Mouse (Mus musculus) embryonic facial prominence, embryonic 13.5 days (tissue): ENCODE measurements around the gene Cbfa2t3. TPM values are rescaled to one million over a fixed set of nuclear protein-coding genes. Genes with fewer than 3 reads are reported as not detected.

Experiments used
- ATAC-seq: fragments of 200-750 bp; cut with Nextera tagmentation; 2 replicates; pipeline ENCODE4 v1.8.0; 2017; ENCODE audit warnings: low read depth; ENCODE audit not compliant: insufficient number of reproducible peaks, insufficient read depth, low FRiP score, low TSS enrichment
- H3K27ac ChIP-seq: fragments of 300-500 bp; sonication (generic); 2 replicates; pipeline ENCODE4 v1.5.1; 2015; ENCODE audit warnings: moderate library complexity, mild to moderate bottlenecking, inconsistent platforms
- H3K27me3 ChIP-seq: fragments of 300-500 bp; sonication (generic); 2 replicates; pipeline ENCODE4 v1.6.1; 2015; ENCODE audit warnings: mild to moderate bottlenecking, inconsistent platforms
- H3K36me3 ChIP-seq: fragments of 300-500 bp; sonication (generic); 2 replicates; pipeline ENCODE4 v1.6.1; 2015; ENCODE audit warnings: mild to moderate bottlenecking, inconsistent platforms
- H3K4me1 ChIP-seq: fragments of 300-500 bp; sonication (generic); 2 replicates; pipeline ENCODE4 v1.6.1; 2015; ENCODE audit warnings: inconsistent platforms
- H3K4me2 ChIP-seq: fragments of 300-500 bp; sonication (generic); 2 replicates; pipeline ENCODE4 v1.6.1; 2015; ENCODE audit warnings: moderate library complexity, mild to moderate bottlenecking, inconsistent platforms
- H3K4me3 ChIP-seq: fragments of 300-500 bp; sonication (generic); 2 replicates; pipeline ENCODE4 v1.5.1; 2015; ENCODE audit warnings: mild to moderate bottlenecking, inconsistent platforms
- H3K9ac ChIP-seq: fragments of 300-500 bp; sonication (generic); 2 replicates; pipeline ENCODE4 v1.6.1; 2015; ENCODE audit warnings: mild to moderate bottlenecking, inconsistent platforms
- H3K9me3 ChIP-seq: fragments of 300-500 bp; sonication (generic); 2 replicates; pipeline ENCODE4 v1.6.1; 2016; ENCODE audit warnings: inconsistent platforms
- WGBS: fragments of 180-500 bp; shearing (Covaris S2); methylation state at CpG from one replicate; pipeline ENCODE4 v1.1.7; 2015; ENCODE audit warnings: mixed read lengths; 5-methylcytosine and 5-hydroxymethylcytosine counted together
- polyA plus RNA-seq: library from polyadenylated mRNA; unstranded; fragments of >200 nt; fragmentation: Nextera tagmentation; extraction: Ambion mirVana; gene quantifications from 2 replicates; pipeline ENCODE4 v1.2.1, GENCODE M21; 2015

Cbfa2t3 gene
- polyA plus RNA-seq, 1 experiment from 2014 or later, result 4.6 TPM

DNA sequence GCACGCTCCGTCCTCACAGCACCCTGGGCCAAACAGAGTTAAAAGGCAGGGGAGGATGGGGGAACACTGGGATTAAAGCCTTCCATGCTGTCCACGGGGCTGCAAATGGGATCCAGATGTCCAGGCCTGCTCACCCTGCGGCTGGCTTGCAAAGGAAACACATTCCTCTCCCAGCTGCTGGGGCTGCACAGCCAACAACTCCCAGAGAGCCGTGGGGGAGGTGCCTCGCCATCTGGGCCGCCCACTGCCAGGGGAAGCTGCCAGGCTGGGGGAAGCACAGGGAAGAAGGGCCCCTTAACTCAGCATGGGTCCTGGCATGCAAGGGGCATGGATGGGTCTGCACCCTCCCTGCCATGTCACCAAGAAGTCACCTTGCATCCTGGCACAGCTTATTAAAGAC is 37.8 kb downstream of the Cbfa2t3 start:
- Histone ChIP-seq H3K4me2 (peak overlapping the region; percentile 41), H3K27ac (peak overlapping the region; percentile 74), H3K4me1 (peaks cover 92% of the 10 kb centered on the region), H3K4me3 (no peak overlapping the region), H3K9ac (0 out of 2 replicates have a peak overlapping the region, but pooled peaks have one; percentile 11), H3K27me3 (0 out of 2 replicates have a peak, but pooled peaks cover 2% of the 10 kb centered on the region), H3K36me3 (no peaks in the 10 kb centered on the region), H3K9me3 (no peaks in the 10 kb centered on the region)
- ATAC-seq, result peak; percentile 73
- WGBS, result 2% methylated on average over 7 of the region's 7 CpGs

DNA sequence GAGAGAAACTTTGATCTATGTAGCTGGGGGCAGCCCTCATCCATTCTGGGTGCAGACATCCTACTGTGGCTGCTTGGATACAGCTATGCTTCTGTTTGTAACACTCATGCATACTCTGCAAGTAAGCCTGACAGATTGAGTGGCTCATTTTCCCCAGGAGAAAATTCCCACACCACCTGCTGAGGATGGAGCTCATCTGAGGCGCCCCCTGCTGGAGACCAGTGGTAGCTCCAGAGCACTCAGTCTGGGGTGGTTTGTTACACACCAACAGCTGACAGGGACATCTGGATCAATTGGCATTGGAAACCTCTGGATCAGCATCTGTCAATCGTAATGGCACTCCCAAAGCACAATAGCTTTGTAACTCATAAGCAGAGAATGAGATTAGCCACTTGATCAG is 38.9 kb downstream of the Cbfa2t3 start:
- H3K4me1 ChIP-seq, result peaks cover 83% of the 10 kb centered on the region
- H3K9me3 ChIP-seq, result no peaks in the 10 kb centered on the region
- no peak overlapping the region for H3K4me3 ChIP-seq
- 71% methylated on average over 2 of the region's 2 CpGs for WGBS
- no peak overlapping the region for H3K4me2 ChIP-seq
- H3K27me3 ChIP-seq, result 0 out of 2 replicates have a peak, but pooled peaks cover 2% of the 10 kb centered on the region
- no peak overlapping the region; the same call in 1 of the 2 replicates for H3K27ac ChIP-seq
- H3K9ac ChIP-seq, result no peak overlapping the region
- H3K36me3 ChIP-seq, result no peaks in the 10 kb centered on the region
- no peak for ATAC-seq

DNA sequence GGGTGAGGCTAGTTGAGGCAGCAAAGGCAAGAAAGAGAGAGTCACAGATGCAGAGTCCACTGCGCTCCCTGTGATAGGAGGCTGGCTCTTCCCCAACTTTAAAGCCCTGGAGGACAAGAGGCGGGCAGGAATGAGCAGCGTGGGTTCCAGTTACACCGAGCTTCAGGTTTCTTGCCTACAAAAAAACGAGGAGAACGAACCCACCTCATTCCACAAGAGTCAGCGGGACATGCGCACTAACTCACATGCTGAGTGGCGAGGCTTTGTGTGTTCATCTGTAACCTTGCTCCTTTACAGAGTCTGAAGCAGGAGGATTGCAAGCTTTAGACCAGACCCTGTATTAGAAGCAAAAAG is 40.1 kb downstream of the Cbfa2t3 start:
- 11% methylated on average over 9 of the region's 9 CpGs for WGBS
- ATAC-seq, result no peak; the same call in 1 of the 2 replicates
- Histone ChIP-seq H3K9me3 (no peaks in the 10 kb centered on the region), H3K36me3 (no peaks in the 10 kb centered on the region), H3K4me2 (peak overlapping the region; percentile 42), H3K4me1 (peaks cover 75% of the 10 kb centered on the region), H3K27ac (peak overlapping the region; percentile 88), H3K27me3 (0 out of 2 replicates have a peak, but pooled peaks cover 2% of the 10 kb centered on the region), H3K4me3 (no peak overlapping the region), H3K9ac (peak overlapping the region; percentile 41; the same call in 1 of the 2 replicates)

DNA sequence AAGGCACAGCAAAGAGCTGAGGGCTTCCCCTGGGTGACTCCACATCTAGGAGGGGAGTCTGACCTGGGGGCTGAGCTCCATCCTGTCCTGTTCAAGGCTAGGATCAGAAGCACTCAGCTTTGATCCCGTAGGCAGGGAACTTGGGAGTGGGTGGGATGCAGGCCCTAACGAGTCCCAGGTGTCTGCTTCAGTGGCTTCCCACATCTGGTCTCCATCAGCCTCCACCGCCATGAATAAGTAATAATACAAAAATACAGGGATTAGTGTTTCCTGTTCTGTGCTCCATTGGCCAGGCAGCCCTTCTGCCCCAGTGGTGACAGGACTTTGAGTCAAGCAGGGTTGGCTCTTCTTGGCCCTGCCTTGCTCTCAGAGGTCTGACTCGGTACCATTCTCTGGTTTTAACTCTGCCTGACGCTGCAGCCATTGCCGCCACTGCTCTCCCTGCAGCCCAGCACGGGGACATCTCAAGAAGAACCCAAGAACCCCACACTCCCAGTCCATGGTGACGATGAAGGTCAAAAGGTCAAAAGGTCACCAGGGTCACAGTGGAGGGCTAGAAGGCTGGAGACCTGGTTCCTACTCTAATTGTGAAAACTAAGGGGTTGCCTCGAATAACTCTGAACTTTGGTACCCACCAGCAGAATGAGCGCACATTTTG is 40.6 kb downstream of the Cbfa2t3 start:
- no peak overlapping the region for H3K9ac ChIP-seq
- peaks cover 74% of the 10 kb centered on the region for H3K4me1 ChIP-seq
- peak overlapping the region; percentile 88 for H3K27ac ChIP-seq
- H3K36me3 ChIP-seq, result no peaks in the 10 kb centered on the region
- H3K9me3 ChIP-seq, result no peaks in the 10 kb centered on the region
- no peak overlapping the region for H3K4me3 ChIP-seq
- ATAC-seq, result no peak; the same call in 1 of the 2 replicates
- WGBS, result 20% methylated on average over 10 of the region's 10 CpGs
- H3K4me2 ChIP-seq, result peak overlapping the region; percentile 42
- H3K27me3 ChIP-seq, result no peaks in the 10 kb centered on the region

DNA sequence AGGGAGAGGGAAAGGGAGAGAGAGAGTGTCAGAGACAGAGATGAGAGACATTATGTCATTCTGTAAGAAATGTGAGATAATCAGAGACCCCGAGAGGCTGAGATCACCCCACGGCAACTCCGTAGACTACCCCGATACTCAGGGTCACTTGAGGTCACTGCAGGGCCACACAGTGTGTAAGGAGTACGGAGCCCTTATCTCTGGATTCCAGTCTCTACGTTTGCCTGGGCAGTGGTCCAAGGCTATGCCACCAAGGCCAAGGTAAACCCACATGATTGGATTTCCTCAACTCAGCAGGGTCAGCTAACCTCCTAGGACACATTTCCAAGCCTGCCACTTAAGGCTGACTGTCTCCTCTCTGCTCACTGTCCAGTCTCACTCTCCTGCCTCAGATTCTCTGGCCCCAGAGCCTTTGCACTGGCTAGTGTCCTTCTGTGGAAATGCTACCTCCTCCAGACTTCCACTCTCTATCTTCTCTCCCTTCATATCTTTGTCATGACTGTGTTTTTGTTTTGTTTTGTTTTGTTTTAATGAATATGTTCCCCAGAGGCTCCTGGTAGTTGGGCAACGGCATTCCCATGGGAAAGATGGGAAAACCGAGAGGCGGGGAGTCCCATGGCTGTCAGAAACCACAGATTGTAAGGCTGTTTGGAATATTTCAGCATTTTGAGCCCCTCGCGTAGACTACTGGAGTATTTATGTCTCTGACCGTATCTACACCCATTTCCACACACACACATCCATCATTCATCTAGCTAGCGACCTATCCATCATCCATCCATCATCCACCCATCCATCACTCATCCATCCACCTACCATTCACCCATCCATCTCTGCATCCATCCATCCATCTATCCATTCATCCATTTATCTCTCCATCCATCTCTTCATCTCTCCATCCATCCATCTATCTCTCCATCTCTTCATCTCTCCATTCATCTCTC is 42.6 kb downstream of the Cbfa2t3 start:
- H3K4me1 ChIP-seq, result peaks cover 62% of the 10 kb centered on the region

DNA sequence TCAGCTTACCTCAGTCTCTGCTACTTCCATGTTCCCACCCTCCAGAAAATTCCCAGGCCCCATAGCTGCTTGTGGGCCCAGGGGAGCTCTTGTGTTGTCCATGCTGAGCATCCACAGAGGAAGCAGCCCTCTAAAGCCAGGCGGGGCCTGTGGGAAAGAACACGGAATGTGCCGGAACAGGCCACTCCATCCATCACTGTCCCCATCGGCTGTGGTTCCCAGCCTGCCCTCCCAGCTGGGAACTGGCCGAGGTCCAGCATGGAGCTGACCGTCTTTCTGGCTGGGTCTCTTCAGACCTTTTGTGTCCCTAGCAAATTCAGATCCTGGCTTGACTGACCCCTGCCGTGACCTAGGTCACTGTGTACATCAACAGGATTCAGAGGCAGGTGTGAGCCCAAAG is 44.1 kb downstream of the Cbfa2t3 start:
- WGBS, result 74% methylated on average over 7 of the region's 7 CpGs
- no peaks in the 10 kb centered on the region for H3K9me3 ChIP-seq
- peaks cover 48% of the 10 kb centered on the region for H3K4me1 ChIP-seq
- ATAC-seq, result no peak
- no peaks in the 10 kb centered on the region for H3K36me3 ChIP-seq
- H3K4me2 ChIP-seq, result no peak overlapping the region
- no peak overlapping the region for H3K27ac ChIP-seq
- H3K9ac ChIP-seq, result no peak overlapping the region
- H3K4me3 ChIP-seq, result no peak overlapping the region
- H3K27me3 ChIP-seq, result no peaks in the 10 kb centered on the region

More for the DNA sequence above, 42.6 kb downstream of the Cbfa2t3 start:
- H3K27me3 ChIP-seq, result no peaks in the 10 kb centered on the region
- 79% methylated on average over 13 of the region's 13 CpGs for WGBS
- H3K27ac ChIP-seq, result no peak overlapping the region
- no peak overlapping the region for H3K4me3 ChIP-seq
- no peak for ATAC-seq
- no peak overlapping the region for H3K4me2 ChIP-seq
- no peak overlapping the region for H3K9ac ChIP-seq
- no peaks in the 10 kb centered on the region for H3K9me3 ChIP-seq
- no peaks in the 10 kb centered on the region for H3K36me3 ChIP-seq

DNA sequence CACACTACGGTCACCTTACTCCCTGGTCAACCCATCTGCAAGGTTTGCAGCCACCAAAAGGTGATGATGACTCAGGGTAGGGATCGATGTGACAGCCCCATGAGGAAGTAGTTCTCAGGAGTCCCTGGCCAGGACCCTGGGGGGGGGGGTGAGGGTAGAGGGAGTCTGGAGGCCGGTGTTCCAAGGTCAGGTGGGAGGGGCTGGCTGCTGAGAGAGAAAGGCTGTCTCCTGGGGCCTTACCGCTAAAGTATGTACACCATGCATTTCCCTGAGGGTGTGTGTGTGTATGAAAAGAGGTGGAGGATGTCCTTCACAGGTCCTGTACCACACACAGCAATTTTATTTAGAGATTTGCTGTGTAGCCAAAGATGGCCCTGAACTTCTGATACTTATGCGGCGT is 46.3 kb downstream of the Cbfa2t3 start:
- no peaks in the 10 kb centered on the region; the same call in 1 of the 2 replicates for H3K27me3 ChIP-seq
- H3K4me1 ChIP-seq, result peaks cover 37% of the 10 kb centered on the region

DNA sequence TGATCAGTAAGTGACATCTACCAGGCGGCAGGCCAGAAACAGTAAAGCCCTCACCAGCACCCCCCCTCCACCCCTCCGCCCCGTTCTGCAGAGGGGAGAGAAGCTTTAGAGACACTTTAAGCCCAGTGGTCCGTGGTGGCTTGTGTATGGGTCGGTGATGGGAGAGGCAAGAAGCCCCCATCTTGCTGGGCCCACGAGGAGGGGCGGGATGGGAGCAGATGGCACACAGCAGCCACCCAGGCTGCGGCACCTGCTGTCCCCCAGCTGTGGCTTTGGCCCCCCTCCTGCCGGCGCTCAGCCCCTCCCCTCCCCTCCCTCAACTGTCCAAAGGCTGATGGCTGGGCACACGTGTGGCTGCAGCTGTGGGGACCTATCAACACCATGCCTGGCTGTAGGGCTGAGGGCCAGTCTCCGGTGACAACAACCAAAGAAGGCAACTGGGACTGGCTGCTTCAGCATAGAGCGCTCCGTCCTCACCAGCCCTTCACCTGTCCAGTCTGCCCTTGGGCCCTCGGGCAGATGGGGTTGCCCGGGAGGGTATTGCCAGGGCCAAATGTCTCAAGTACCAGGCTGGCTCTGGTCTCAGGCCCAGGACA is 47.5 kb downstream of the Cbfa2t3 start:
- ATAC-seq, result no peak

More for the DNA sequence above, 46.3 kb downstream of the Cbfa2t3 start:
- Histone ChIP-seq H3K9me3 (no peaks in the 10 kb centered on the region), H3K27ac (no peak overlapping the region), H3K36me3 (no peaks in the 10 kb centered on the region), H3K4me3 (no peak overlapping the region), H3K4me2 (no peak overlapping the region), H3K9ac (no peak overlapping the region)
- 62% methylated on average over 6 of the region's 6 CpGs for WGBS
- ATAC-seq, result no peak

DNA sequence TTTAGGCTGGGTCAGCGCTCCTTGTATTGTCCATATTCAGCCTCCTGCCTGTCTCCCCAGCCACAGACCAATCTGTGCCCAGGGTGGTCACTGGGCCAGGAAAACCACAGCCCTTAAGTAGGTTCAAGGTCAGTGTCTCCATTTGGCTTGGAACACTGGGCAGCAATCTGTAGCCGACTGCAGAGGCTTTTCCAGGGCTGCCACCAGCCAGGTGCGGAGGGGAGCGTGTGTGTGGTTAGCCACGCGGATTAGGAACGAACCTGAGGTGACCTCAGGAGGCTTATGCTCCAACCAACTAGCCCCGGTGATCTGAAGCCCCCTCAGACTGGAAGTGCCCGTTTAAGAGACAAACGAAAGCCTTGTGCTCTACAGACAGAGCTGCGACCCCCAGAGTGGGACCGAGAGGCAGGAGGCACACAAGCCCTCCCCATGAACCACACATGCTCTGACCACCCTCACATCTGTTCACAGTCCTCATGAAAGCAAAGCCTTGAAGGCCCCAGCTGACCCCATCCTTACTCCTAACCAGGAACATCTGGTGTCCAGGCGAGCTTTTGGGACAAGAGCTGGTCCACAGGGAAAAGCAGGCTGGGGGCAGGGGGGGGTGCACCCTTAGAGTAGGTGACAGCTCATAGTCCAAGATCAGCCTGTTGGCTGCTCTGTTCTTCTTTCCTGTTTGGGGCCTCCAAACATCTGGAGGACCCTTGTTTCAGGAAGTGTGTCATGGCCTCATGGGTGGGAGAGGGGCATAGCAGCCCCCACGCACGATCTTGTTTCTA is 50.5 kb downstream of the Cbfa2t3 start:
- Histone ChIP-seq H3K27ac (no peak overlapping the region), H3K9ac (no peak overlapping the region), H3K36me3 (no peaks in the 10 kb centered on the region), H3K4me1 (peaks cover 20% of the 10 kb centered on the region), H3K27me3 (no peaks in the 10 kb centered on the region; the same call in 1 of the 2 replicates), H3K9me3 (no peaks in the 10 kb centered on the region), H3K4me3 (no peak overlapping the region), H3K4me2 (no peak overlapping the region)
- 35% methylated on average over 15 of the region's 15 CpGs for WGBS
- ATAC-seq, result no peak

More for the DNA sequence above, 47.5 kb downstream of the Cbfa2t3 start:
- Histone ChIP-seq H3K27me3 (no peaks in the 10 kb centered on the region; the same call in 1 of the 2 replicates), H3K4me2 (no peak overlapping the region), H3K27ac (no peak overlapping the region), H3K9me3 (no peaks in the 10 kb centered on the region), H3K36me3 (no peaks in the 10 kb centered on the region), H3K9ac (no peak overlapping the region), H3K4me3 (no peak overlapping the region), H3K4me1 (peaks cover 31% of the 10 kb centered on the region)
- 78% methylated on average over 16 of the region's 16 CpGs for WGBS

DNA sequence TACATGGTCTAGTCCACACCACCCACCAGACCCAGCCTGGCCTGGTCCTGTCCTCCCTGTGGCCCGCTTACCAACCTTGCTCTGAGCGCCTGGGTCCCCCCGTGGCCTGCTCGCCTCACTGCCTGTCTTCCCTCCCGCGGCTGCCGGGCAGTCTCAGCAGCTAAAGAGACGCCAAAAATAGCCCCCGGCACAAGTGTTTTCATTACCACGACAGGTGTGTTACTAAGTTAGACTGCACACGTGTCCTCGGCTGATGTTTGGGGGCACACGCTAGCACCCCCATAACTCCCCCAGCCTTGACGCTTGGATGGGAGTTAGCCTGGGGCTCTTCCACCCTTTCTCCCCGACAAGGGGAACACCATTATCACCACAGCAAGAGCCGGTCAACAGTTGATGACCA is 52.6 kb downstream of the Cbfa2t3 start:
- Histone ChIP-seq H3K4me3 (no peak overlapping the region), H3K9ac (no peak overlapping the region), H3K9me3 (no peaks in the 10 kb centered on the region), H3K27ac (no peak overlapping the region), H3K4me1 (peaks cover 20% of the 10 kb centered on the region), H3K36me3 (no peaks in the 10 kb centered on the region), H3K27me3 (no peaks in the 10 kb centered on the region; the same call in 1 of the 2 replicates), H3K4me2 (no peak overlapping the region)
- 85% methylated on average over 16 of the region's 16 CpGs for WGBS
- no peak for ATAC-seq
